Mouse (Mus musculus) lung, postnatal 0 days (tissue): ENCODE data around the gene Ankrd53. TPM values are rescaled to one million over a fixed set of nuclear protein-coding genes. Genes with fewer than 3 reads are reported as not detected.
"Not testable (repeated sequence)": the region's sequence is repeated elsewhere in the genome, so short reads cannot be mapped to it uniquely, and the experiment has no call there.

Experiments
- ATAC-seq: fragments of 200-750 bp; cut with Nextera tagmentation; 2 replicates; pipeline ENCODE4 v1.8.0; 2017; ENCODE audit warnings: moderate library complexity
- DNase-seq: peaks from one replicate; pipeline ENCODE4 v3.0.0-alpha.2; 2016; ENCODE audit warnings: low spot score
- H3K27ac ChIP-seq: fragments of 300-500 bp; sonication (generic); 2 replicates; pipeline ENCODE4 v1.5.1; 2014; ENCODE audit warnings: antibody characterized with exemption, mild to moderate bottlenecking, low read length, mixed read lengths
- H3K27me3 ChIP-seq: fragments of 300-500 bp; sonication (generic); replicated peaks from 2 replicates; pipeline ENCODE4 v1.6.1; 2014; ENCODE audit warnings: low read length, mixed read lengths; ENCODE audit not compliant: insufficient read depth
- H3K36me3 ChIP-seq: fragments of 300-500 bp; sonication (generic); 2 replicates; pipeline ENCODE4 v1.6.1; 2014; ENCODE audit warnings: low read length, mixed read lengths; ENCODE audit not compliant: insufficient read depth
- H3K4me1 ChIP-seq: fragments of 300-500 bp; sonication (generic); 2 replicates; pipeline ENCODE4 v1.6.1; 2014; ENCODE audit warnings: antibody characterized with exemption, low read depth, low read length, mixed read lengths; ENCODE audit not compliant: insufficient read depth
- H3K4me2 ChIP-seq: fragments of 300-500 bp; sonication (generic); replicated peaks from 2 replicates; pipeline ENCODE4 v1.6.1; 2014; ENCODE audit warnings: low read depth, mild to moderate bottlenecking, low read length, moderate library complexity, mixed read lengths
- H3K4me3 ChIP-seq: fragments of 300-500 bp; sonication (generic); 2 replicates; pipeline ENCODE4 v1.5.1; 2014; ENCODE audit warnings: low read depth, low read length
- H3K9ac ChIP-seq: fragments of 300-500 bp; sonication (generic); replicated peaks from 2 replicates; pipeline ENCODE4 v1.6.1; 2014; ENCODE audit warnings: low read depth, mild to moderate bottlenecking
- H3K9me3 ChIP-seq: fragments of 300-500 bp; sonication (generic); 2 replicates; pipeline ENCODE4 v1.6.1; 2016; ENCODE audit warnings: low read length, mixed read lengths
- CTCF ChIP-seq: IDR thresholded peaks from 2 replicates; pipeline ENCODE4 v1.5.1; 2016; ENCODE audit warnings: antibody characterized with exemption, mild to moderate bottlenecking
- EP300 ChIP-seq: IDR thresholded peaks from 2 replicates; pipeline ENCODE4 v1.6.1; 2016; ENCODE audit warnings: antibody characterized with exemption, mild to moderate bottlenecking, control low read depth
- WGBS: fragments of 180-500 bp; shearing (Covaris S2); extraction: QIAGEN DNeasy Blood & Tissue Kit; methylation state at CpG from one replicate; pipeline ENCODE4 v1.1.7; 2014; 5-methylcytosine and 5-hydroxymethylcytosine counted together
- polyA plus RNA-seq: library from polyadenylated mRNA; unstranded; fragments of >200 nt; fragmentation: Nextera tagmentation; extraction: Ambion mirVana; gene quantifications from 2 replicates; pipeline ENCODE4 v1.2.1, GENCODE M21; 2015

The Ankrd53 gene
- polyA plus RNA-seq, 1 experiment from 2014 or later, result 0.12 TPM

GRCm38 (mm10) chr6:83775638-83776293 lies 13.3 kb downstream of the Ankrd53 start, which contains the start of gene Tex261:
TSS of gene Tex261 (minus strand) at chr6:83775813.
- peak; percentile 97 for ATAC-seq
- H3K27ac ChIP-seq, result peak within 1 kb of the TSS; percentile 82
- WGBS, result under 1% methylated on average over 45 of the region's 45 CpGs

DNA sequence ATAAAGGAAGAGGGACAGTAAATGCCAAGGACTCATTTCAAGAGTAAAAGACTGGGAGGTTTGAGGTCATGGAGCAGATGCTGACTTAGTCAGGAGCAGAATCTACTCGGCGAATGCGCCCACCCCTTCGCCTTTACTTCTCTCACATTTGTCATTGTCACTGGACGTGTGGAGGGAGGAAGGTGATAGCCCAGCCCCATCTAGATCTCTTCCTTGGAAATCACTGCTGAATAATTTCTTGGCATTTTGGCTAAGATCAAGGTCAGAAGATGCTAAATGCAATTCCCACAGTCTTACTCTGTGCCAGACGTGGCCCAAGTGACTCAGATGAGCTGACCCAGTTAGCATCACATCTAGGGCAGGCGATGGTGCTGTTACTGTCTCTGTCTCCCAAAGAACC lies 15.9 kb downstream of the Ankrd53 start:
- no peaks in the 10 kb centered on the region for H3K9me3 ChIP-seq
- DNase-seq (no peak), ATAC-seq (no peak)
- no peak overlapping the region for H3K4me2 ChIP-seq
- H3K36me3 ChIP-seq, result no peaks in the 10 kb centered on the region
- no peak for TF ChIP-seq EP300
- no peak for TF ChIP-seq CTCF
- WGBS, result 61% methylated on average over 7 of the region's 7 CpGs
- H3K4me1 ChIP-seq, result peaks cover 6% of the 10 kb centered on the region; the same call in 1 of the 2 replicates
- H3K9ac ChIP-seq, result no peak overlapping the region
- H3K27ac ChIP-seq, result no peak overlapping the region
- no peak overlapping the region for H3K4me3 ChIP-seq
- H3K27me3 ChIP-seq, result no peaks in the 10 kb centered on the region

More at GRCm38 (mm10) chr6:83775638-83776293, 13.3 kb downstream of the Ankrd53 start, which contains the start of gene Tex261:
- H3K4me1 ChIP-seq, result peaks cover 6% of the 10 kb centered on the region; the same call in 1 of the 2 replicates
- H3K36me3 ChIP-seq, result no peaks in the 10 kb centered on the region
- H3K4me2 ChIP-seq, result peak within 1 kb of the TSS; percentile 84
- peak; percentile 94 for DNase-seq
- peak within 1 kb of the TSS; percentile 85 for H3K4me3 ChIP-seq
- H3K9ac ChIP-seq, result peak within 1 kb of the TSS; percentile 78
- no peaks in the 10 kb centered on the region for H3K9me3 ChIP-seq
- TF ChIP-seq CTCF (peak; percentile 76), EP300 (no peak)
- H3K27me3 ChIP-seq, result no peaks in the 10 kb centered on the region

DNA sequence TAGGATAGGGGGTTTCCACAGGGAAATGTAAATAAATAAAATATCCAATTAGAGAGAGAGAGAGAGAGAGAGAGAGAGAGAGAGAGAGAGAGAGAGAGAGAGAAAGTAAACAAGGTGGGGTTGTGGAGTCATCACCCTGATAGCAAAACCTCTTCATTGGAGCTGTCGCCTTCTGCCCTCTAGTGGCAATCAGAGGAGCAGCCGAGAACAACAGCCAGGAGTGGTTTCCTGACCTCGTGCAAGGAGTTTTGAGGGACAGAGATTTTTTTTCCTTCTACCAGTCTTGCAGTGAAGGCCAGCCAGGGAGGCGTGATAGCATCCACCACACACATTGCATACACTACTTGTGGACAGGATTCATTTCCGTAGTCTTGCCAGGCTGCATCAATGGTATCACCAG lies 16.6 kb downstream of the Ankrd53 start:
- Histone ChIP-seq H3K27ac (no peak overlapping the region), H3K9ac (no peak overlapping the region), H3K9me3 (no peaks in the 10 kb centered on the region), H3K4me1 (peaks cover 6% of the 10 kb centered on the region; the same call in 1 of the 2 replicates), H3K36me3 (no peaks in the 10 kb centered on the region), H3K4me3 (no peak overlapping the region), H3K27me3 (no peaks in the 10 kb centered on the region), H3K4me2 (no peak overlapping the region)
- TF ChIP-seq EP300 (no peak), CTCF (peak; percentile 87)
- DNase-seq (peak; percentile 75), ATAC-seq (no peak)
- WGBS, result 8% methylated on average over 5 of the region's 5 CpGs

GRCm38 (mm10) chr6:83786426-83786825 lies 24.0 kb downstream of the Ankrd53 start:
- Histone ChIP-seq H3K27me3 (no peaks in the 10 kb centered on the region), H3K36me3 (no peaks in the 10 kb centered on the region), H3K4me2 (no peak overlapping the region), H3K4me3 (no peak overlapping the region), H3K4me1 (no peaks in the 10 kb centered on the region), H3K9me3 (no peaks in the 10 kb centered on the region), H3K27ac (no peak overlapping the region), H3K9ac (no peak overlapping the region)
- TF ChIP-seq EP300, result no peak
- no peak for TF ChIP-seq CTCF
- no peak for ATAC-seq
- WGBS, result 65% methylated on average over 3 of the region's 3 CpGs
- no peak for DNase-seq

DNA sequence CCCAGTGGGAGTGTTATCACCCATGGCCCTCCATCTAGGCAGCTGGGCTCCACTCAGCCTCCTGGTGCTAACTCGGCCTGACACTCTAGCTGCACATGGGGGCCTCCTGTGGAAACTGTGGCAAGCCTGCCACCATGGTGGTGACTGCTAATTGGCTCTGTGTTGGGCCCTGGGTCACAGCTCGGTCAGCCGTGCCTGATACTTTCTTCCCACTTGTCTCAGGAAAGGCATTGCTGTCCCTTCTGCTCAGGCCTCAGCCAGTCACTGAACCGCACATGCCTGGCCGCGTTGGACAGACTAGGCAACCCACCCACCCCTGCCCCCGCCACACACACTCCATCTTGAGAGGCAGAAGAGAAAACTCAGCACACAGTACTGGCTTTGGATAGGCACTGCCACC lies 26.1 kb downstream of the Ankrd53 start:
- no peak for DNase-seq
- Histone ChIP-seq H3K36me3 (no peaks in the 10 kb centered on the region), H3K4me2 (no peak overlapping the region), H3K9me3 (no peaks in the 10 kb centered on the region), H3K27me3 (no peaks in the 10 kb centered on the region), H3K9ac (no peak overlapping the region), H3K4me3 (no peak overlapping the region), H3K27ac (no peak overlapping the region), H3K4me1 (no peaks in the 10 kb centered on the region)
- no peak for TF ChIP-seq EP300
- TF ChIP-seq CTCF, result no peak
- ATAC-seq, result no peak
- WGBS, result 62% methylated on average over 7 of the region's 7 CpGs

- H3K27me3 ChIP-seq, H3K36me3 ChIP-seq: not testable (repeated sequence)
- 82% methylated on average over 5 of the region's 5 CpGs for WGBS
Measured at GRCm38 (mm10) chr6:83790533-83790932, 28.1 kb downstream of the Ankrd53 start.

More at GRCm38 (mm10) chr6:83790533-83790932, 28.1 kb downstream of the Ankrd53 start:
- not testable (repeated sequence) for H3K4me1 ChIP-seq, ATAC-seq, H3K9me3 ChIP-seq, DNase-seq, H3K9ac ChIP-seq, H3K27ac ChIP-seq, H3K4me2 ChIP-seq, H3K4me3 ChIP-seq
